Mouse (Mus musculus) Patski (cell line): ENCODE results near the gene Fam166b. TPM values are rescaled to one million over a fixed set of nuclear protein-coding genes. Genes with fewer than 3 reads are reported as not detected.

Experiments used
- ATAC-seq: fragments of 100-300 bp; one replicate; pipeline ENCODE4 v1.8.0; 2021
- CTCF ChIA-PET: fragments of 350-600 bp; sonication (Branson Sonifier 250); formaldehyde crosslinking; loops from one replicate; lab custom pipeline; 2022; ENCODE audit warnings: inconsistent platforms; lab: Charles Lee
- POLR2A ChIA-PET: fragments of 350-600 bp; sonication (Branson Sonifier 250); formaldehyde crosslinking; loops from one replicate; lab custom pipeline; 2022; ENCODE audit warnings: antibody characterized with exemption, inconsistent platforms; lab: Charles Lee
- DNase-seq: peaks from one replicate; pipeline ENCODE4 v3.0.0-alpha.2; 2011; ENCODE audit warnings: low read depth, low spot score
- H3K27me3 ChIP-seq: fragments of 371-371 bp; one replicate; pipeline ENCODE4 v1.5.1; 2021
- CTCF ChIP-seq: fragments of 100-300 bp; IDR thresholded peaks from one replicate; pipeline ENCODE4 v1.5.1; 2021
- in situ Hi-C: fragments of 300-500 bp; cut with MboI; formaldehyde crosslinking; loops from 3 replicates; pipeline ENCODE4 v1.11.1; 2018; ENCODE audit warnings: low pct_unique_long_range_greater_than_20kb, mixed read lengths
- polyA plus RNA-seq: library from polyadenylated mRNA; unstranded; gene quantifications from one replicate; pipeline ENCODE4 v1.2.3, GENCODE M21; 2021

Gene Fam166b
- polyA plus RNA-seq, 1 experiment from 2014 or later, result 0.17 TPM

- ATAC-seq, result no peak
- in situ Hi-C loops, result loop anchor here (5.0 kb wide), 2 partner anchors 153 to 373 kb away; partner anchors contain the start of genes Atp8b5 and Fam214b
- H3K27me3 ChIP-seq, result no peaks in the 10 kb centered on the region
- TF ChIP-seq CTCF, result no peak
- ChIA-PET CTCF (interaction anchor here (1.0 to 1.5 kb wide), 4 partner anchors 18 to 153 kb away, joined by 3 to 5 read pairs (median 4); partner anchors contain the start of genes Atp8b5 and Tesk1), POLR2A (interaction anchor here (0.6 to 0.9 kb wide), 3 partner anchors 37 to 363 kb away, joined by 3 read pairs; no protein-coding TSS in a partner anchor)
- DNase-seq, result peak; percentile 51
Measured at GRCm38 (mm10) chr4:43420305-43420704, 8.6 kb downstream of the Fam166b start.

DNA sequence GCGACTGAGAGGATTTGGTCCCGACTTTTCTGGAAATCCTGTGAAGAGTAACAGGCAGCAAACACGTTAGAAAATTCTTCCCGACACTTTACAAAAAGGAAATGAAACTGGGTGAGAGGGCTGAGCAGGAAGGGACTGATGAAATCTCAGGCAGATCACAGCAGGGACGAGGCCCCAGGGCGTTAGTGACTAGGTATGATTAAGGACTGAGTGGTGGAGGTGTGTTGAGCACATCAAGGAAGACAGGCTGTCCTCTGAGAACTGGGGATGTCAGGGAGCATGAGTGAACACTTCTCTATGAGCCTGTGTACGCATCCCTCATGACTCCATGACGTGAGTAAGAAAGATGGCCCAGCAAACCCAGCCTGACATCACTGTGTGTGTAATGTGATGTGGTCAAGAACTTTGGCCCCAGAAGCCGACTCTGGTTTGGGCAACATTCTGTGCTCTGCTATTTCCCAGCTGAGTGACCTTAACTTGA, 9.1 kb downstream of the Fam166b start:
- ATAC-seq (peak; percentile 41), DNase-seq (peak; percentile 46)
- no peak for TF ChIP-seq CTCF
- in situ Hi-C loops, result loop anchor here (5.0 kb wide), 3 partner anchors 38 to 373 kb away; partner anchors contain the start of genes Atp8b5, Fam214b and Rusc2
- ChIA-PET POLR2A (interaction anchor here (0.8 kb wide), 1 partner anchor 164 kb away, joined by 3 read pairs; no protein-coding TSS in a partner anchor), CTCF (interaction anchor here (1.1 to 1.3 kb wide), 2 partner anchors 17 to 153 kb away, joined by 3 to 4 read pairs; partner anchors contain the start of gene Atp8b5)
- no peaks in the 10 kb centered on the region for H3K27me3 ChIP-seq

- no peak for ATAC-seq
- in situ Hi-C loops, result loop anchor here (5.0 kb wide), 1 partner anchor 37 kb away; the partner anchor contains the start of gene Rusc2
- H3K27me3 ChIP-seq, result no peaks in the 10 kb centered on the region
- no peak for TF ChIP-seq CTCF
- DNase-seq, result no peak
- ChIA-PET POLR2A (no interaction called here), CTCF (no interaction called here)
Measured at GRCm38 (mm10) chr4:43418973-43419656, 9.8 kb downstream of the Fam166b start.

DNA sequence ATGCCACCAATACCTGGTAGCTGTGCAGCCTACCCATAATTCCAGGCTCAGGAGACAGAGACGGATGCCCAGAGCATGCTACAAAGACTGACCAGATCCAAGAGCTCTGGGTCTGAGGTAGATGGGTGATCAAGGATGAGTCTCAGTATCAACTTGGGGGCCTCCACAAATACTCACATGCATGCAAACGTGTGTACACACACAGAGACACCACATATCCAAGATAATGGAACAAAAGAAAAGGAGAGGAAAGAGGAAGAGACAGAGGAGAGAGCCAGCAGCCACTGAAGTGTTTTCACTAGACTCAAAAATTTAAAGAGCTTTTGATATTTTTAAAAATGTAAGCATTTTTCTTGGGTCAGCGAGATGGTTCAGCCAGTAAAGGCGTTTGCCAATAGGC, 10.5 kb downstream of the Fam166b start:
- POLR2A ChIA-PET, result no interaction called here
- ATAC-seq (no peak), DNase-seq (no peak)
- TF ChIP-seq CTCF, result no peak
- CTCF ChIA-PET, result no interaction called here
- in situ Hi-C loops, result loop anchor here (5.0 kb wide), 1 partner anchor 36 kb away; the partner anchor contains the start of gene Rusc2
- H3K27me3 ChIP-seq, result no peaks in the 10 kb centered on the region

- POLR2A ChIA-PET, result no interaction called here
- ATAC-seq, result peak; percentile 58
- no peak for TF ChIP-seq CTCF
- in situ Hi-C loops, result loop anchor here (5.0 kb wide), 1 partner anchor 35 kb away; the partner anchor contains the start of gene Rusc2
- CTCF ChIA-PET, result no interaction called here
- no peaks in the 10 kb centered on the region for H3K27me3 ChIP-seq
- DNase-seq, result no peak
Measured at GRCm38 (mm10) chr4:43417269-43418062, 11.5 kb downstream of the Fam166b start.

DNA sequence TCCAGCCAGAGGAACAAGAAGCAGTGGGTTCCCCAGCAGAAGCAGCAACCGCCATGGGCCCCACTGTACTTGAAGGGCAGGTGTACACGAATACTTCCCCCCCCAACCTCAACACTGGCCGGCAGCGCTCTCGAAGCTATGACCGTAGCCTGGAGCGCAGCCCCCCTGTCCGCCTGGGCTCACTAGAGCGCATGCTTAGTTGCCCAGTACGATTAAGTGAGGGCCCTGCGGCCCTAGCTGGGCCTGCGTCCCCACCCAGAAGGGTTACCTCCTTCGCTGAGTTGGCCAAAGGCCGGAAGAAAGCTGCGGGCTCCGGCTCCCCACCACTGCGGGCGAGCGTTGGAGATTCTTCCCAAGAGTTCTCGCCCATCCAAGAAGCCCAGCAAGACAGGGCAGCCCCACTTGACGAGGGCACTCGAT, 12.9 kb downstream of the Fam166b start:
- TF ChIP-seq CTCF, result no peak
- POLR2A ChIA-PET, result interaction anchor here (1.2 kb wide), 1 partner anchor 17 kb away, joined by 3 read pairs; no protein-coding TSS in a partner anchor
- CTCF ChIA-PET, result no interaction called here
- no peak for DNase-seq
- H3K27me3 ChIP-seq, result no peaks in the 10 kb centered on the region
- in situ Hi-C loops, result loop anchor here (5.0 kb wide), 1 partner anchor 34 kb away; the partner anchor contains the start of gene Rusc2
- no peak for ATAC-seq

DNA sequence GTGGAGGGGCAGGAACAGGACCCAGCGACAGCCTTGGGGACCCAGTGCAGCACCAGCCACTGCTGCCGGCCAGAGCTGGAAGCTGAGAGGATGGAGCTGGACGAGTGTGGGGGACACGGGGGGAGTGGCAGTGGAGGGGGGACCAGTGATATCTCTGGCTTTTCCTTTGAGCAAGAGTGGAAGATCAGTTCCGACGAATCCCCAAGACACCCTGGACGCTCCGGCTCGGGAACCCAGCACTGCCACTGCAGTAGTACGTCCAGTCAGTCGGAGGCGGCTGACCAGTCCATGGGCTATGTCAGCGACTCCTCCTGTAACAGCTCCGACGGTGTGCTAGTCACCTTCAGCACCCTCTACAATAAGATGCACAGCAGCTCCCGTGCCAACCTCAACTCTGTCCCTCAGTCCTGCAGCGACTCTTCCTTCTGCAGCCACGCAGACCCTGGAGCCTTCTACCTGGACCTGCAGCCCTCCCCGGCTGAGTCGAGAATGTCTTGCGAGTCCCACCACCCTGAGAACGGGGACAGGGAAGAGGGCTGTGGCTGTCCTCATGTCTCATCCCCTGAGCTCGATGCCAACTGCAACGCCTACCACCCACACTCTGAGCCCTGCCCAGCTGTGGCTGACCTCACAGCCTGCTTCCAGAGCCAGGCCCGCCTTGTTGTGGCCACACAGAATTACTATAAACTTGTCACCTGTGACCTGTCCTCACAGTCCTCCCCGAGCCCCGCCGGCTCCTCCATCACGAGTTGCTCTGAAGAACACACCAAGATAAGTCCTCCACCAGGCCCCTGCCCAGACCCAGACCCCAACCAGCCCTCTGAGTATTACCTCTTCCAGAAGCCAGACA, 13.5 kb downstream of the Fam166b start:
- CTCF ChIA-PET, result no interaction called here
- ATAC-seq (no peak), DNase-seq (no peak)
- H3K27me3 ChIP-seq, result no peaks in the 10 kb centered on the region
- no peak for TF ChIP-seq CTCF
- POLR2A ChIA-PET, result interaction anchor here (1.2 kb wide), 1 partner anchor 17 kb away, joined by 3 read pairs; no protein-coding TSS in a partner anchor
- in situ Hi-C loops, result loop anchor here (5.0 kb wide), 1 partner anchor 33 kb away; the partner anchor contains the start of gene Rusc2

- ATAC-seq, result no peak
- no peaks in the 10 kb centered on the region for H3K27me3 ChIP-seq
- in situ Hi-C loops, result loop anchor here (5.0 kb wide), 1 partner anchor 32 kb away; the partner anchor contains the start of gene Rusc2
- DNase-seq, result no peak
- no peak for TF ChIP-seq CTCF
- ChIA-PET CTCF (interaction anchor here (0.6 to 1.0 kb wide), 2 partner anchors 13 to 18 kb away, joined by 3 to 5 read pairs; no protein-coding TSS in a partner anchor), POLR2A (no interaction called here)
Measured at GRCm38 (mm10) chr4:43414761-43415160, 14.2 kb downstream of the Fam166b start.
